Mouse (Mus musculus) liver, embryonic 15.5 days (tissue): ENCODE data around the gene Prdx2. TPM values are rescaled to one million over a fixed set of nuclear protein-coding genes. Genes with fewer than 3 reads are reported as not detected.

ENCODE experiments used
- ATAC-seq: fragments of 200-750 bp; cut with Nextera tagmentation; 2 replicates; pipeline ENCODE4 v1.8.0; 2017; ENCODE audit warnings: moderate number of reproducible peaks, mild to moderate bottlenecking, moderate library complexity; ENCODE audit not compliant: insufficient read depth
- H3K27ac ChIP-seq: fragments of 300-500 bp; sonication (generic); replicated peaks from 2 replicates; pipeline ENCODE4 v1.5.1; 2015; ENCODE audit warnings: mild to moderate bottlenecking, inconsistent platforms
- H3K27me3 ChIP-seq: fragments of 300-500 bp; sonication (generic); 2 replicates; pipeline ENCODE4 v1.6.1; 2015; ENCODE audit warnings: mild to moderate bottlenecking, inconsistent platforms
- H3K36me3 ChIP-seq: fragments of 300-500 bp; sonication (generic); replicated peaks from 2 replicates; pipeline ENCODE4 v1.6.1; 2015; ENCODE audit warnings: moderate library complexity, mild to moderate bottlenecking, inconsistent platforms
- H3K4me1 ChIP-seq: fragments of 300-500 bp; sonication (generic); replicated peaks from 2 replicates; pipeline ENCODE4 v1.6.1; 2015; ENCODE audit warnings: inconsistent platforms
- H3K4me2 ChIP-seq: fragments of 300-500 bp; sonication (generic); 2 replicates; pipeline ENCODE4 v1.6.1; 2015; ENCODE audit warnings: moderate library complexity, mild to moderate bottlenecking, inconsistent platforms
- H3K4me3 ChIP-seq: fragments of 300-500 bp; sonication (generic); replicated peaks from 2 replicates; pipeline ENCODE4 v1.5.1; 2015; ENCODE audit warnings: mild to moderate bottlenecking, inconsistent platforms
- H3K9ac ChIP-seq: fragments of 300-500 bp; sonication (generic); 2 replicates; pipeline ENCODE4 v1.6.1; 2015; ENCODE audit warnings: moderate library complexity, mild to moderate bottlenecking, inconsistent platforms
- H3K9me3 ChIP-seq: fragments of 300-500 bp; sonication (generic); replicated peaks from 2 replicates; pipeline ENCODE4 v1.6.1; 2016; ENCODE audit warnings: inconsistent platforms
- WGBS: fragments of 180-500 bp; shearing (Covaris S2); methylation state at CpG from one replicate; pipeline ENCODE4 v1.1.7; 2015; ENCODE audit warnings: mixed read lengths; ENCODE audit not compliant: insufficient replicate concordance; 5-methylcytosine and 5-hydroxymethylcytosine counted together
- polyA plus RNA-seq: library from polyadenylated mRNA; unstranded; fragments of >200 nt; fragmentation: Nextera tagmentation; extraction: Ambion mirVana; gene quantifications from 2 replicates; pipeline ENCODE4 v1.2.1, GENCODE M21; 2015

Gene Prdx2
- polyA plus RNA-seq, 1 experiment from 2014 or later, result 1,960 TPM

DNA sequence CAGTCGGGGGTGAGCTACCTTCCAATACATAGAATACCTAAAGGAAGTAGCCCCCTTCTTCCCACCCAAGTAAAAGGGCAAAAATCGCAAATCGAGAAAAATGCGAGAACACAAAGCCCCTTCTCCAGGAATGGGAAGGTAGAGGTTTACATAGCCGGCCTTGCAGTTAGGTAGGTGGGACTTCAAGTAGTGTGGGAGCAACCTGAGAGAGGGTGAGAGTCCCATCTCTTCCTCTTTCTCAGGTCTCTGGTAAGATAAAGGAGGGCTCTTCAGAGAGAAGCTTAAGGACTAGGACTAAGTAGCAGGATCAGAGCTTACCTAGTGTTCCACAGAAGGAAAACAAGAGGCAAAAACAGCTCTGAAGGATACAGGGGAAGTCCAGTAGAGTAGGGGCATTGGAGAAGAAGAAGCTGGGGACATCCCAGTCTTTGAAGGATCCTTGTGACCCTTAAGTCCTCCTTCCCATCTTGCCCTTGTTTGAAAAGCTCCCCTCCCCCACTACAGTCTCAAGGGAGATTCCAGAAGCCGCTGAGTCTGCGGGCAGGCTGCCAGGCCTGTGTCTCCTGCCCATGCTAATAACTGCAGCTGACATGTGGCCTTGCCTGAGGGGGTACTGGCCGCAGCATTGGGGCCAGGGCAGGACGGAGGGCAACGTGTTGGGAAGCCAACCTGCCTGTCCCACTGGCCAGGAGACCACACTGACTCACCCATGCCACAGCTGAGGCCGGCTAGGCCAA is 11.4 kb downstream of the Prdx2 start:
- peak overlapping the region; percentile 74; the same call in 1 of the 2 replicates for H3K9ac ChIP-seq
- peak overlapping the region; percentile 97 for H3K27ac ChIP-seq
- peaks cover 21% of the 10 kb centered on the region; the same call in 1 of the 2 replicates for H3K27me3 ChIP-seq
- peaks cover 98% of the 10 kb centered on the region for H3K4me1 ChIP-seq
- WGBS, result 50% methylated on average over 11 of the region's 11 CpGs
- no peak for ATAC-seq
- H3K4me3 ChIP-seq, result peak overlapping the region; percentile 85
- H3K36me3 ChIP-seq, result no peaks in the 10 kb centered on the region
- peak overlapping the region; percentile 99 for H3K4me2 ChIP-seq
- no peaks in the 10 kb centered on the region for H3K9me3 ChIP-seq

DNA sequence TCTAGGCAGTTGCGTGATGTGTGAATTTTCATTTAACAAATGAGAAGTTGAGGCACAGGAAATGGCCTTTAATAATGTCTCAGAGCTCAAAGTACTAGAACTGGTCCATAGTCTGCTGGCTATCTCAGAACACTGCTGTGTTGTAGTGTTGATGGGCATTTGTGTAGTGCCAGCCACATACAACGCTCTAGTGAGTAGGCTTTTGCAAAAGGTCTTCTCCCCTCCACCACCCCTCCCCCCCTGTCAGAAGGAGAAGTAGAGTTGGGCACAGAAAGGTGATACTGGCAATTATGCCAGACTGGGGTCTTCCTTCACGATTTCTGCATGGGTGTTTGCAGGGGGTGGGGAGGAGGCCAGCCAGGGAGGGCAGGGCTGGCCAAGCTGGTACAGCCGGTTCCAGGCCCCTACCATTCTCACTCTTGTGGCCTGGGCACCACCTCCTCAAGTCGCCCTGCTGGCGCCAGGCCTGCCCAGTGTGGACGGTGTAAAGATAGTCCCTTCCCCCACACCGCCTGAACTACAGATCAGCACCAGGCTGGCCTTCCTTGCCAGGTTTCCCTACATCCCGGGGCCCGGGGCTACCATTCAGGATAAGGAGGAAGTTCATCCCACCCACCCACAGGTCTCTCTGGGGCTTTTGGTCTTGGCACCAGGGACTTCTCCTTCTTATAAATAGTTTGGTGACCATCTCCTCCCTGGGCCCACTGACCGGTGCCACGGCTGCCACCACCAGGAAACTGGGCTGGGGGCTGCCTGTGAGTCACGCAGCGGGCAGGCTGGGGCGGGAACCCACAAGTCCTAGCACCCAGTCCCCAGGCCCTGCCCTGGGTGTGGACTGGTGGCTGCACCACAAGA is 12.5 kb downstream of the Prdx2 start:
- Histone ChIP-seq H3K36me3 (no peaks in the 10 kb centered on the region), H3K27me3 (peaks cover 21% of the 10 kb centered on the region; the same call in 1 of the 2 replicates), H3K9ac (no peak overlapping the region), H3K27ac (peak overlapping the region; percentile 34), H3K9me3 (no peaks in the 10 kb centered on the region), H3K4me3 (no peak overlapping the region), H3K4me2 (no peak overlapping the region), H3K4me1 (peaks cover 98% of the 10 kb centered on the region)
- no peak for ATAC-seq
- WGBS, result 57% methylated on average over 15 of the region's 15 CpGs

DNA sequence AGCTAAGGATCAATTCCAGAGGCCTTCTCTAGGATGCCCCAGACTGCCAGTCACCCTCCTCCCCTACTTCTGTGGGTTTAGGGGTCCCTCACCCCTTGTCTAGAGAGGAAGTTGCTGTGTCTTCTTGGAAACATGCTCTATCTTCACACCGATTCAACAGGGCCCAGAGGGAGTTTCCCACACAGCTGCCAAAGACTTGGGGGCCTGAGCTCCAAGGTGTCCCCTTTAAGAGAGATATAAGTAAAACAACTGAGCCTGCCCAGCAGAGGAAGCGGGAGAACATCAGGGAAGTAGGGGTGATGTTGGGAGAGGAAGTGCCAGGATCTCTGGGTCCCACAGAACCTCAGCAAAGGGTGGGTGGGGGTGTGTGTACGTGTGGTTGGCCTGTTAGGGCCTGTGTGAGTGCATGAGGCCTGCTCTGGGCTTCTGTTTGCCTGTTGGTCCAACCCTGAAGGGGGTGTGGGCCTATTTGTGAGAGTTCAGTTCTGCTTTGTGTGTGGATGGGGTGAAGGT is 13.2 kb downstream of the Prdx2 start:
- 30% methylated on average over 3 of the region's 3 CpGs for WGBS
- Histone ChIP-seq H3K36me3 (no peaks in the 10 kb centered on the region), H3K9ac (no peak overlapping the region), H3K4me2 (no peak overlapping the region), H3K9me3 (no peaks in the 10 kb centered on the region), H3K27me3 (peaks cover 19% of the 10 kb centered on the region; the same call in 1 of the 2 replicates), H3K4me1 (peaks cover 98% of the 10 kb centered on the region), H3K4me3 (no peak overlapping the region), H3K27ac (peak overlapping the region; percentile 34)
- no peak for ATAC-seq

GRCm38 (mm10) chr8:84984294-84985048 is 15.1 kb downstream of the Prdx2 start:
- H3K36me3 ChIP-seq, result no peaks in the 10 kb centered on the region
- H3K4me2 ChIP-seq, result peak overlapping the region; percentile 99
- 14% methylated on average over 16 of the region's 16 CpGs for WGBS
- 0 out of 2 replicates have a peak, but pooled peaks cover under 1% of the 10 kb centered on the region for H3K27me3 ChIP-seq
- peak overlapping the region; percentile 62 for H3K4me3 ChIP-seq
- peak overlapping the region; percentile 83 for H3K27ac ChIP-seq
- peak overlapping the region; percentile 57 for H3K9ac ChIP-seq
- peak; percentile 38 for ATAC-seq
- H3K4me1 ChIP-seq, result peaks cover 97% of the 10 kb centered on the region
- no peaks in the 10 kb centered on the region for H3K9me3 ChIP-seq

GRCm38 (mm10) chr8:84985049-84985683 is 15.8 kb downstream of the Prdx2 start:
- 2% methylated on average over 23 of the region's 23 CpGs for WGBS
- H3K4me1 ChIP-seq, result peaks cover 96% of the 10 kb centered on the region
- no peak for ATAC-seq

DNA sequence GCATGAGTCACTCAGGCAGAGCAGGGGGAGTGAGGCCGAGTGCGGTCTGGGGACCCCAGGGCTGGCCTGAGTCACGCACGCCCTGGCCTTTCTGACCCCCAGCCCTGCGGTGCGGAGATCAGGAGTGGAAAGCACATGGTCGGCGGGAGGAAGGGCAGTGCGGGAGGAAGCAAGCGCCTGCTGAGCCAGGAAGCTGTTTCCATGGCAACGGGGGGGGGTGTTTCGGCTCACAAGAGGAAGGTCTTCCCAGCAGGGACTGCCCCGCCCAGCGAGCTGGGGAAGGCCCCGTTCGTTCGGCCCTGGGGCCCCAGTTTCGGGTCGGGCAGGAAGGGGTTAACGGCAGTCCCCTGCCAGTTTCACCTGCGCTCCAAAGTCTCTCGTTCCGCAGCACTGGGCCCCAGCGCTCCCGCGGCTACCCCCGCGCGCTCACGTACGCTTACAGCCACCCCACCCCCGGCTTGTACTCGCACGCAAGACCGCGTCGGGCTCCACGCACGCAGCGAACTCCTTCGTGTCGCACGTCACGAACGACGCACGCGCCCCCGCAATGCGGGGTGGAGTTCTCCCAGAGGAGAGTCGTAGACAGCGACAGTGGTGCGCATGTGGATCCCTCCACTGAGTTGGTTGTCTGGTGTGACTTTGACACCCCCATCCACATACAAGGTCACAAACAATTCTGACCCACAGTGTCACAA is 16.4 kb downstream of the Prdx2 start:
- no peaks in the 10 kb centered on the region for H3K9me3 ChIP-seq
- peak overlapping the region; percentile 62 for H3K4me3 ChIP-seq
- peak; percentile 4; the same call in 1 of the 2 replicates for ATAC-seq
- peaks cover 94% of the 10 kb centered on the region for H3K4me1 ChIP-seq
- peak overlapping the region; percentile 99 for H3K4me2 ChIP-seq
- peak overlapping the region; percentile 57 for H3K9ac ChIP-seq
- no peaks in the 10 kb centered on the region for H3K27me3 ChIP-seq
- WGBS, result under 1% methylated on average over 53 of the region's 53 CpGs
- H3K27ac ChIP-seq, result peak overlapping the region; percentile 83
- no peaks in the 10 kb centered on the region for H3K36me3 ChIP-seq

More at GRCm38 (mm10) chr8:84985049-84985683, 15.8 kb downstream of the Prdx2 start:
- H3K27ac ChIP-seq, result peak overlapping the region; percentile 83
- peak overlapping the region; percentile 99 for H3K4me2 ChIP-seq
- H3K9me3 ChIP-seq, result no peaks in the 10 kb centered on the region
- no peaks in the 10 kb centered on the region for H3K36me3 ChIP-seq
- H3K4me3 ChIP-seq, result peak overlapping the region; percentile 62
- H3K9ac ChIP-seq, result peak overlapping the region; percentile 57
- no peaks in the 10 kb centered on the region for H3K27me3 ChIP-seq

DNA sequence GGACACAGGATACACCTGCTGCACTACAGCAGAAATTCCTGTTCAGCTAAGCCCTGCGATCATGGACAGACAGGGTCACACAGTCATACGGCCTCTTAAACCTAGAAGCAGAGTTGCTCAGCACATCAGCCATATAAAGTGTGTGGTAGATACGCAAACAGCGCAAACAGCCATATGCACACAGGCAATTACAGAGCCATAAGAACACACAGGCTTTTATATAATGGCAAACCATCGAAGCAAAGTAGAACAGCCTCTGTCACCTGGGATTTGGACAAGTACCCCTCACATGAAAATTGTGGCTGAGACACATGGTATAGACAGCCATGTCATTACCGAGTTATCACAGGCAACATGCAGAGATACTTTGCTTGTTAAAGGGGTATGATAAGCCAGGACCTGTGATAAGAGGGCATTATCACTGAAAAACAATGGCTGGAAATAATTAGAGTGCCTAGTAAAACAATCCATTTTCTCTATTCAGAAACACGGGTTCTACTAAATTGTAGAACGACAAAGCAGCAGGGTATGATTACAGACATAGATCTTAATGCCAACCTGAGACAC is 17.1 kb downstream of the Prdx2 start:
- peak overlapping the region; percentile 57 for H3K9ac ChIP-seq
- H3K27me3 ChIP-seq, result no peaks in the 10 kb centered on the region
- ATAC-seq, result no peak
- 23% methylated on average over 8 of the region's 8 CpGs for WGBS
- H3K4me2 ChIP-seq, result peak overlapping the region; percentile 99
- H3K4me3 ChIP-seq, result peak overlapping the region; percentile 62
- no peaks in the 10 kb centered on the region for H3K36me3 ChIP-seq
- H3K27ac ChIP-seq, result peak overlapping the region; percentile 83
- peaks cover 94% of the 10 kb centered on the region for H3K4me1 ChIP-seq
- no peaks in the 10 kb centered on the region for H3K9me3 ChIP-seq

- ATAC-seq, result no peak
- Histone ChIP-seq H3K9me3 (no peaks in the 10 kb centered on the region), H3K36me3 (no peaks in the 10 kb centered on the region), H3K4me2 (no peak overlapping the region), H3K27me3 (no peaks in the 10 kb centered on the region), H3K4me3 (no peak overlapping the region), H3K27ac (no peak overlapping the region), H3K9ac (no peak overlapping the region), H3K4me1 (peaks cover 85% of the 10 kb centered on the region)
- WGBS, result 65% methylated on average over 5 of the region's 5 CpGs
Observed at GRCm38 (mm10) chr8:84987388-84987787, 18.0 kb downstream of the Prdx2 start.

DNA sequence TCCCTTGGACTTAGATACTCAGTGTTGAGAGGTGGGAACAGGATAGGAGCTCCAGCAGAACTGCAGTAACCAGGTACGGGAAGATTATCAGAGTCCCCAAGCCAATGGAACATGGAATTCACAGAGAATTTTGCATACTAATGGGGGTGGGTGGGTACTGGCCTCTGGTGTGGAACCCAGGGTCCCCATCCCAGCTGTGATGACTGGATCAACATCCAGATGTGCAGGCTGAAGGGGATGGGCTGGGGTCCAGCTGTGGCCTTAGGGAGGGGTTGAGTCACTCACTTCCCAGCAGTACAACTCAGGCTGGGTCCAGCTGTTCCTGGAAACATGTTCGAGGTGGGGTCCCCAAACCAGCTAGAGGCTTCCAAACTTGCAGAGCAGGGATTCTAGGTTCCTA is 18.5 kb downstream of the Prdx2 start:
- no peaks in the 10 kb centered on the region for H3K9me3 ChIP-seq
- WGBS, result 74% methylated on average over 2 of the region's 2 CpGs
- H3K27me3 ChIP-seq, result no peaks in the 10 kb centered on the region
- no peak overlapping the region for H3K4me2 ChIP-seq
- H3K4me3 ChIP-seq, result no peak overlapping the region
- no peak overlapping the region for H3K9ac ChIP-seq
- H3K4me1 ChIP-seq, result peaks cover 80% of the 10 kb centered on the region
- no peak for ATAC-seq
- H3K36me3 ChIP-seq, result no peaks in the 10 kb centered on the region
- H3K27ac ChIP-seq, result no peak overlapping the region
